Mouse (Mus musculus) gastrocnemius, postnatal 4 days (tissue): ENCODE results near the gene Elavl3. TPM values are rescaled to one million over a fixed set of nuclear protein-coding genes. Genes with fewer than 3 reads are reported as not detected.

ENCODE experiments used
- total RNA-seq, 2 experiments: library from RNA; stranded (reverse); gene quantifications; 2 replicates each; pipeline ENCODE4 v1.2.3; 2021

Gene Elavl3
- total RNA-seq, 2 experiments from 2014 or later = 0.08 to 0.12 TPM

Other genes starting within 250 kb of the Elavl3 start
- under 1 TPM in 1 of 2 experiments, not detected in 1; 0.54 TPM for gene Angptl8, start 216.5 kb downstream of the Elavl3 start, total RNA-seq
- gene Dock6, start 199.4 kb downstream of the Elavl3 start, total RNA-seq = 10 to 100 TPM; 34.3 to 44.5 TPM
- gene Rab3d, start 133.8 kb downstream of the Elavl3 start, total RNA-seq = 10 to 100 TPM; 12.6 to 16.1 TPM
- gene Ccdc159, start 124.6 kb downstream of the Elavl3 start, total RNA-seq = 1 to 10 TPM in 1 of 2 experiments, under 1 TPM in 1; 0.98 to 1.3 TPM
- gene Tmem205, start 124.5 kb downstream of the Elavl3 start, total RNA-seq = 10 to 100 TPM; 18.9 to 21.4 TPM
- 1 to 10 TPM; 4.4 to 4.8 TPM for gene Plppr2, start 115.0 kb downstream of the Elavl3 start, total RNA-seq
- 1 to 10 TPM; 5.2 to 6.3 TPM for gene Swsap1, start 96.3 kb downstream of the Elavl3 start, total RNA-seq
- gene Epor, start 88.5 kb downstream of the Elavl3 start, total RNA-seq = 1 to 10 TPM; 6.5 to 7.5 TPM
- gene Rgl3, start 62.6 kb downstream of the Elavl3 start, total RNA-seq = under 1 TPM; 0.21 to 0.22 TPM
- gene Ccdc151, start 49.4 kb downstream of the Elavl3 start, total RNA-seq = under 1 TPM in 1 of 2 experiments, not detected in 1; 0.23 TPM
- 10 to 100 TPM; 61.4 to 66.1 TPM for gene Prkcsh, start 49.2 kb downstream of the Elavl3 start, total RNA-seq
- under 1 TPM in 1 of 2 experiments, not detected in 1; 0.54 TPM for gene Gm49318, start 19.2 kb upstream of the Elavl3 start, total RNA-seq
- 1 to 10 TPM; 5.6 to 7.4 TPM for gene Zfp653, start 19.4 kb upstream of the Elavl3 start, total RNA-seq
- gene Ecsit, start 33.4 kb upstream of the Elavl3 start, total RNA-seq = 10 to 100 TPM; 33.7 to 36.0 TPM
- gene Cnn1, start 47.2 kb upstream of the Elavl3 start, total RNA-seq = 1 to 10 TPM; 7.2 to 7.5 TPM
- 10 to 100 TPM; 54.4 to 54.9 TPM for gene Elof1, start 65.1 kb upstream of the Elavl3 start, total RNA-seq
- gene Acp5, start 83.7 kb upstream of the Elavl3 start, total RNA-seq = 1 to 10 TPM; 2.5 to 3.4 TPM
- 10 to 100 TPM; 34.3 to 34.6 TPM for gene Pigyl, start 104.8 kb upstream of the Elavl3 start, total RNA-seq
- gene Zfp872, start 136.1 kb upstream of the Elavl3 start, total RNA-seq = not detected
- 10 to 100 TPM; 13.4 to 15.0 TPM for gene Zfp809, start 173.7 kb upstream of the Elavl3 start, total RNA-seq
- gene Zfp599, start 207.9 kb upstream of the Elavl3 start, total RNA-seq = under 1 TPM; 0.21 to 0.27 TPM